Mouse (Mus musculus) kidney, embryonic 15.5 days (tissue): ENCODE measurements at regions not wholly inside any gene's neighbourhood (a gene's known extent, or its start where the extent isn't known, plus 50 kb on each side); places are given as distances from the start of the nearest gene placed in this dataset.

Source experiments
- ATAC-seq: fragments of 200-750 bp; cut with Nextera tagmentation; replicated peaks from 2 replicates; pipeline ENCODE4 v1.8.0; 2017; ENCODE audit warnings: moderate TSS enrichment; ENCODE audit not compliant: low FRiP score
- H3K27ac ChIP-seq: fragments of 300-500 bp; sonication (generic); 2 replicates; pipeline ENCODE4 v1.5.1; 2015; ENCODE audit warnings: mild to moderate bottlenecking, inconsistent platforms
- H3K27me3 ChIP-seq: fragments of 300-500 bp; sonication (generic); 2 replicates; pipeline ENCODE4 v1.6.1; 2015; ENCODE audit warnings: inconsistent platforms
- H3K36me3 ChIP-seq: fragments of 300-500 bp; sonication (generic); 2 replicates; pipeline ENCODE4 v1.6.1; 2015; ENCODE audit warnings: inconsistent platforms
- H3K4me1 ChIP-seq: fragments of 300-500 bp; sonication (generic); 2 replicates; pipeline ENCODE4 v1.6.1; 2015; ENCODE audit warnings: inconsistent platforms
- H3K4me2 ChIP-seq: fragments of 300-500 bp; sonication (generic); 2 replicates; pipeline ENCODE4 v1.6.1; 2015; ENCODE audit warnings: moderate library complexity, mild to moderate bottlenecking, inconsistent platforms
- H3K4me3 ChIP-seq: fragments of 300-500 bp; sonication (generic); replicated peaks from 2 replicates; pipeline ENCODE4 v1.5.1; 2015; ENCODE audit warnings: mild to moderate bottlenecking, inconsistent platforms
- H3K9ac ChIP-seq: fragments of 300-500 bp; sonication (generic); 2 replicates; pipeline ENCODE4 v1.6.1; 2015; ENCODE audit warnings: mild to moderate bottlenecking, inconsistent platforms
- H3K9me3 ChIP-seq: fragments of 300-500 bp; sonication (generic); replicated peaks from 2 replicates; pipeline ENCODE4 v1.6.1; 2016; ENCODE audit warnings: inconsistent platforms
- WGBS: fragments of 180-500 bp; shearing (Covaris S2); methylation state at CpG from one replicate; pipeline ENCODE4 v1.1.7; 2015; ENCODE audit warnings: mixed read lengths; 5-methylcytosine and 5-hydroxymethylcytosine counted together

DNA sequence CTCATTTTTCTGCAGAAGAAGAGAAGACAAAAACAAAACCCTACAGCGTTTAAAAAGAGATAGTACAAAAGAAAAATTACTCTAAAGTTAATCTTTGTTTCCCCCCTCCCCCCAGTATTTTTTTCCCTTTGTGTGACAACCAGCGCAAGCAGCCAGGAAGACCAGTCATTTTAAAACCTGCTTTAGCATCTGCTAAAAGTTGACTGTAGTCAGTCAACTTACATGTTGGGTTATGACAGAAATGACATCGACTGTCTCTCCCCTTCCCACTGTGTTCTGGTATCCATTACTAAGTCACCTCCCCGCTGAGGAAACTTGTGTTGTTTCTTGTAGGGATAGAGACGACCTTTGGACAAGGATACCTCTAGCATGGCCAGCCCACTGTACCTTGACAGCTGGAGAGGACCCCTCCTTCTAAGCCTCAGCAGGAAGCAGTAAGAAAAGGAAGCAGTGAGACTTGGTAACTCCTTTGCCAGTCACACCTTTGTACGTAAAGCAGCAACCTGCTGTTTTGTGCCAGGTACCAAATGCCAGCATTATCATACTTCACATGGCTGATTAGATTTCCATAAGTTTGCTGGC is 1384.9 kb downstream of the Gsdmc2 start:
- WGBS, result 76% methylated on average over 6 of the region's 6 CpGs
- no peaks in the 10 kb centered on the region for H3K27me3 ChIP-seq
- H3K27ac ChIP-seq, result no peak overlapping the region
- no peaks in the 10 kb centered on the region for H3K36me3 ChIP-seq
- ATAC-seq, result no peak
- no peaks in the 10 kb centered on the region for H3K9me3 ChIP-seq
- peaks cover 11% of the 10 kb centered on the region; the same call in 1 of the 2 replicates for H3K4me1 ChIP-seq
- no peak overlapping the region for H3K9ac ChIP-seq
- H3K4me3 ChIP-seq, result no peak overlapping the region
- H3K4me2 ChIP-seq, result no peak overlapping the region

DNA sequence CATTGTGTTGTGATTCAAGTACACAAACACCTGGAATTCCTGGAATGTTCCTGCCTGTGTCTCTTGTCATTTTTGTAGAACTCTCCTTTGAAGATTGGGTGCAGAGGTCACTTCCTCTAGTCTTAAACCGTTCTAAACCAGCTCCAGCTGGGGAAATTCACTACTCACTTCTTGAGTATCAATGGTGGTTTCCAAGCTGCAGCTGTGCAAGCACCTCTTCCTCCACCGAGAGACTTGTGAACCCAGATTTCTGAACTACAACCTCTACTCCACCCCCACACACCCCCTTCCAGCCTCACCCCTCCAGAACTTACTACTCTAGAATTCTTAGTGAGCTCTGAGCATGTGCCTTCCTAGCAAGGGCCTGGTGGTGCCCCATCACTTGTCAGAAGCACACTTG is 1387.0 kb downstream of the Gsdmc2 start:
- no peak overlapping the region for H3K27ac ChIP-seq
- H3K27me3 ChIP-seq, result no peaks in the 10 kb centered on the region
- no peak overlapping the region for H3K9ac ChIP-seq
- H3K4me3 ChIP-seq, result no peak overlapping the region
- no peaks in the 10 kb centered on the region for H3K9me3 ChIP-seq
- 29% methylated on average over 2 of the region's 2 CpGs for WGBS
- no peaks in the 10 kb centered on the region for H3K36me3 ChIP-seq
- H3K4me2 ChIP-seq, result no peak overlapping the region
- ATAC-seq, result no peak
- peaks cover 11% of the 10 kb centered on the region; the same call in 1 of the 2 replicates for H3K4me1 ChIP-seq

DNA sequence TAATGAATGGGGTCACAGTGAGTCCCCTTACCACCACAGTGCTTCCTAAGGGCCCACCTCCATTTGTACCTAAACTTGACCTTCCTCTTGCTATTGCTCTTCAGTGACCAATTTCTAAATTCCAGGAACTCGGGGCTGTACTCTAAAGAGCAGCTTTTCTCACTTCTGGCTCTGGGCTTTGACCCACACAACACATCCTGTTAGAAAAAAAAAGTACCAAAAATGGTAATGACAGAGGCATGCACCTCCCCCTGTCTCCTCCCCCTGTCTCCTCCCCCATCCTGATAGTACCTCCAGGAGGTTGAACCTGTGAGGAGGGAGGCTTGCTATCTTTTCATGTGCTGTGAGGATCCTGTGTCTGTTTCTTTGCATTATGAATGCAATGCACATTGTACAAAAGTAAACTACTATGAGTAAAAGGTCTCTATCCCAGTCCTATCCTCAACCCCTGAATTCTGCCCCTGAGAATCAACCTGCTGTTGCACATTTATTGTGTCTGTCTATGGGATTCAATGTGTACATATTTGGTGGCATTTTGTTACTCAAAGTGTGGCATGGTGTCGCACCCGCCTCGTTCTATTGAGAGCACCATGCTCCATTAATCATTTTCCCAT is 1387.8 kb downstream of the Gsdmc2 start:
- no peak overlapping the region for H3K4me3 ChIP-seq
- no peaks in the 10 kb centered on the region for H3K36me3 ChIP-seq
- no peak overlapping the region for H3K4me2 ChIP-seq
- no peak overlapping the region for H3K9ac ChIP-seq
- no peaks in the 10 kb centered on the region for H3K9me3 ChIP-seq
- 59% methylated on average over 4 of the region's 4 CpGs for WGBS
- H3K4me1 ChIP-seq, result peaks cover 11% of the 10 kb centered on the region; the same call in 1 of the 2 replicates
- no peak for ATAC-seq
- no peaks in the 10 kb centered on the region for H3K27me3 ChIP-seq
- no peak overlapping the region for H3K27ac ChIP-seq

DNA sequence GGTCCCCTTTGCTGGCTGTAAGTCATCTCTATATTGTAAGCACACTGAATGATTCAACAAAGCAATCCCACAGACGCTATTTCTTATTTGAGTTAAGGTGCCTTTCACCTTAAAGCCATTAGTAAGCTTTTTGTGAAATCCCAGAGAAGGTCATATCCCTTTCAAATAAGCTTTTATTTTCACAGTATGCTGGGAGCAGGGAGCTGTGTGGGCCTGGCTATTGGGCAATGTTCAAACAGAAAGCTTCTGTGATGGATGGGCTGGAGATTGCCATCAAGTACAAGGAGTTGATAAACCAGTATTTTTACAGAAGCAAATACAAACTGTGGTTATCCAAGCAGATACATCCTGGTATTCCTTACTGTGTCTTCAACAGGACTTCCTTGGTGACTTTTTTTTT is 1389.0 kb downstream of the Gsdmc2 start:
- Histone ChIP-seq H3K4me1 (peaks cover 11% of the 10 kb centered on the region; the same call in 1 of the 2 replicates), H3K9ac (no peak overlapping the region), H3K36me3 (no peaks in the 10 kb centered on the region), H3K27me3 (no peaks in the 10 kb centered on the region), H3K4me2 (no peak overlapping the region), H3K27ac (no peak overlapping the region), H3K9me3 (no peaks in the 10 kb centered on the region), H3K4me3 (no peak overlapping the region)
- 52% methylated on average over 1 of the region's 1 CpGs for WGBS
- ATAC-seq, result no peak

DNA sequence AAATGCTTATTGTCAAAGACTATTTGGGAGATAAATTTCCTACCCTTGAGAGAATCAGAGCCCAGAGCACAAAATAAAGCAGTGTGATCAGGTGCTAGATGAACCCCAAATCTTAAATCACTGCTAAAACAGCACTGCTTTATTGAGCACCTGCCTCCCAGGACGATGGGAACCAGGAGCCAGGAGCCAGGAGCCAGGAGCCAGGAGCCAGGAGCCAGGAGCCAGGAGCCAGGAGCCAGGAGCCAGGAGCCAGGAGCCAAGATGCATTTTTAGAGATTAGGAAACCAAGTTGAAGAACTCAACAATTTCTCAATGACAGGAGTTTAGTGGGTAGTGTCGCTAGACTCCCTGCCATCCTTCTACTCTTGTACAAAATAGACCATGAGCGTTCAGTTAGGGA is 1396.9 kb downstream of the Gsdmc2 start:
- ATAC-seq, result no peak
- Histone ChIP-seq H3K9me3 (no peaks in the 10 kb centered on the region), H3K4me2 (no peak overlapping the region), H3K36me3 (no peaks in the 10 kb centered on the region), H3K4me1 (no peaks in the 10 kb centered on the region), H3K27ac (no peak overlapping the region), H3K9ac (no peak overlapping the region), H3K4me3 (no peak overlapping the region), H3K27me3 (no peaks in the 10 kb centered on the region)
- 81% methylated on average over 3 of the region's 3 CpGs for WGBS

DNA sequence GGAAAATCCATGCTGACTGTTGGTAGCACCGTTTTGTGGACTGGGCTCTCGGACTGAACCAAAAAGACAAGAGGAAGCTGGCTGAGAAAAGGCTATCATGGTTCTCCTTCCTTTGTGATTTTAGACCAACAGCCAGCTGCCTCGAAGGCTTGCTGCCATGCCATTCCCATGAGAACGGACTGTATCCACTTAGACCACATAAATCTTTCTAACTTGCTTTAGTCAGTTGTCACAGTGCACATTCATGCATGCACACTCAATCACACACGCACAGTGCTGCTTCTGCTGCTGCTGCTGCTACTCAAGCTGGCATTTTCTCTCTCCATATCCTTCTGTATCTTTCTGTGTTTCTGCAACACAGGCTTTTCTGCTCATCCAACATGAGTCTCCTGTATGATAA is 1405.8 kb downstream of the Gsdmc2 start:
- Histone ChIP-seq H3K4me1 (peaks cover 6% of the 10 kb centered on the region; the same call in 1 of the 2 replicates), H3K9ac (no peak overlapping the region), H3K4me2 (no peak overlapping the region), H3K27me3 (no peaks in the 10 kb centered on the region), H3K9me3 (no peaks in the 10 kb centered on the region), H3K27ac (no peak overlapping the region), H3K4me3 (no peak overlapping the region), H3K36me3 (no peaks in the 10 kb centered on the region)
- WGBS, result 34% methylated on average over 5 of the region's 5 CpGs
- ATAC-seq, result no peak

DNA sequence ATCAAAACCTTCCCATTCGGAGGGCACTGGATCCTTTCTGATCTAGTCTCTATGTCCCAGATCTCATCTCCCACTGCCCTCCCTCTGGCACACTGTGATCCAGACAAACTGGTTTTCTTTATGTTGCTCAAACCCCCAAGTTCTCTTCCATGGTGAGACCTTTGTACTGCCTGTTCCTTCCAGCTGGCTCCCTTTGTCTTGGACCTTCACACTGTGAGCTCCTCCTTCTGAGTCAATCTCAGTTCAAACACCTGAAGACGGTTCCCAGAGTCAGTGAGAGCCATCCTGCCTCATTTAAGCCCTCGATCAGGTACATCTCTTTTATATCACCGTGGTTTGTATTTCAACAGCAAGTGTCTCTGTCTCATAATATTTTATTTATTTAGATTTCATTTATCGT is 1408.3 kb downstream of the Gsdmc2 start:
- H3K36me3 ChIP-seq, result no peaks in the 10 kb centered on the region
- H3K9me3 ChIP-seq, result no peaks in the 10 kb centered on the region
- WGBS, result 87% methylated on average over 5 of the region's 5 CpGs
- H3K4me3 ChIP-seq, result no peak overlapping the region
- peaks cover 6% of the 10 kb centered on the region; the same call in 1 of the 2 replicates for H3K4me1 ChIP-seq
- no peak overlapping the region for H3K27ac ChIP-seq
- H3K4me2 ChIP-seq, result no peak overlapping the region
- H3K9ac ChIP-seq, result no peak overlapping the region
- no peaks in the 10 kb centered on the region for H3K27me3 ChIP-seq
- ATAC-seq, result no peak

DNA sequence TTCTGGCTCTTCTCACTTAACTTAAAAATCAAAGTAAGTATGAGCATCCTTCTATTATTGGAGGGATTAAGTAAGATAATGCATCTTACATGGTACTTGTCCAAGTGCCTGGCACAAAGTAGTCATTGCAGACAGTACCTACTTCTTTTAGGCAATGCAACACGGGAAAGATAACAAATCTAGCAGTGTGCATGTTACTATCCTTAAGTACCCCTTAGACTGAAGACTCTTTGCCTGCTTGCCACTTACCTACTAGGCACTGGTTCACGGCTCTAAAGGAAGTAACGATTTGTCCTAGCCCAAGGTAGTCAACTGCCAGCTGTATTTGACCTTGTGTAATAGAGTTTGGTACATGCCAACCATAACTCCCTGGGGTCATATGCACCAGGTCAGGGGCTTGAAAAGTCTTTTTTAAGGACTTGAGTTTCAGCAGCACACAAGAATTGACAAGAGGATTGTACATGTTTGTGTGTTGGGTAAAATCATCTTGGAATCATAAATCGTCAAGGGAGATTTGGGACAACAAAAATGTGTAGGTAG is 1409.8 kb downstream of the Gsdmc2 start:
- H3K9ac ChIP-seq, result no peak overlapping the region
- H3K36me3 ChIP-seq, result no peaks in the 10 kb centered on the region
- H3K4me2 ChIP-seq, result no peak overlapping the region
- H3K9me3 ChIP-seq, result no peaks in the 10 kb centered on the region
- no peak for ATAC-seq
- H3K4me1 ChIP-seq, result peaks cover 6% of the 10 kb centered on the region; the same call in 1 of the 2 replicates
- 92% methylated on average over 4 of the region's 4 CpGs for WGBS
- H3K27ac ChIP-seq, result no peak overlapping the region
- no peak overlapping the region for H3K4me3 ChIP-seq
- H3K27me3 ChIP-seq, result no peaks in the 10 kb centered on the region

DNA sequence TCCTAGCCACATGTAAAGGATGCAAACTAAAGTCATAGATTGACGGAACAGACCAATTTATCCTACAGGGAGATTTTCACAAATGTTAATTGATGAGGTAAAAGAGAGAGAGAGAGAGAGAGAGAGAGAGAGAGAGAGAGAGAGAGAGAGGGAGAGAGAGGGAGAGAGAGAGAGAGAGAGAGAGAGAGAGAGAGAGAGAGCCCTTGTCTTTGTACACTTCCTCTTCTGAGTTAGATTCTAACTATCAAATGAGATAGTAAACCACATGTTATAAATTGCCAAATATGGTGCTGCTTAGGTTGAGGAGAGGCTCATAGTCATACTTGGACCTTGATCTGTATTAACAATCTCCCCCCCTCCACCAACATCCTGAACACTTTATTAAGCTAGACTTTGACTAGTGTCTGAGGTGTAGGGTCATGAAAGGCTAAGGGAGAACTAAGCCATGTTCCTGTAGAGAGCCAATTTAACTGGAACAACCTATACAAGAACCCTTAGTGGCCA is 1412.2 kb downstream of the Gsdmc2 start:
- ATAC-seq, result no peak
- Histone ChIP-seq H3K4me1 (no peaks in the 10 kb centered on the region), H3K36me3 (no peaks in the 10 kb centered on the region), H3K4me3 (no peak overlapping the region), H3K9me3 (no peaks in the 10 kb centered on the region), H3K27me3 (no peaks in the 10 kb centered on the region), H3K27ac (no peak overlapping the region), H3K4me2 (no peak overlapping the region), H3K9ac (no peak overlapping the region)
- 97% methylated on average over 1 of the region's 1 CpGs for WGBS

DNA sequence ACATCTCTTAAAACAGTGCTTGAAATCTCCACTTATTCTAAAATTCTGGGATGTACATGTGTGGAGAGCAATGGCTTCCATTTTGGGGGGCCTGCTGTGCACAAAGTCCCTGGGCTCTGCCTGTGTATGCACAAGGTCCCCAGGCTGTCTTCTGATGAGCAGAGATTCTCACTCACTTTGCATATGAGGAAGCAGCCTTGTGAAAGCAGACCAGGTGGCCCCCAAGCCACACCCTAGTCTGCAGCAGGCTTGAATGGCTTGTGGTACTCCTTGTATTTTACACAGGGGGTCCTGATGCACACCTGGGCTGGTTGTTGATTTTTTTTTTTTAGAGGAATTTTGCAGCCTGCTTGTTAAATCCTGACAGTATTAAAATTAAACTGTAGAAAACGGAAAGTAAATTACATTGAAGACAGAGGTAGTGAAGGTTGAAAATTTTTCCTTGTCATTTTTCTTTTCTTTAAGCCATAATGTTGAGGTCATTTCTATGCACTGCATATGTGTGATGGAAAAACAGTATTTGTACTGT is 1413.8 kb downstream of the Gsdmc2 start:
- no peak overlapping the region for H3K4me3 ChIP-seq
- H3K9me3 ChIP-seq, result no peaks in the 10 kb centered on the region
- WGBS, result 81% methylated on average over 1 of the region's 1 CpGs
- no peaks in the 10 kb centered on the region for H3K4me1 ChIP-seq
- no peaks in the 10 kb centered on the region for H3K27me3 ChIP-seq
- H3K9ac ChIP-seq, result no peak overlapping the region
- H3K4me2 ChIP-seq, result no peak overlapping the region
- no peak for ATAC-seq
- H3K27ac ChIP-seq, result no peak overlapping the region
- no peaks in the 10 kb centered on the region for H3K36me3 ChIP-seq

DNA sequence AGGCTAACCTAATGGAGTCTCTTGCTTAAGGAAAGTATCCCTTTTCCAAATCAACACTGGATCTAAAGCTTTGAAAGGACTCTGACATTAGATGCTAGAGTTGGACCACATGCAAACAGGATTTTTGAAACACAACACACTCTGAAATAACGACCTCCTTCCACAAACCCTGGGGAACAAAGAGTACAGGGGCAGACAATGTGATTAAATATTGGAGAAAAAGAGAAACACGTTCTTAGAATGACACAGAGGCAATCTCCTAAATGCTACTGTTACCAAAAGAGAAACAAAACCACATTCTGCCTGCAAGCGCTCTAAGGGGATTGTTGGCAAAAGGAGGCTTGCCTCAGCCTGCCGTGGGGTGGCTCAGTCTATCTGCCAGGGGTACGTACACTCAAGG is 1422.0 kb downstream of the Gsdmc2 start:
- Histone ChIP-seq H3K9ac (no peak overlapping the region), H3K27me3 (no peaks in the 10 kb centered on the region), H3K27ac (no peak overlapping the region), H3K4me3 (no peak overlapping the region), H3K4me1 (no peaks in the 10 kb centered on the region), H3K4me2 (no peak overlapping the region), H3K9me3 (no peaks in the 10 kb centered on the region), H3K36me3 (no peaks in the 10 kb centered on the region)
- 81% methylated on average over 5 of the region's 5 CpGs for WGBS
- ATAC-seq, result no peak

DNA sequence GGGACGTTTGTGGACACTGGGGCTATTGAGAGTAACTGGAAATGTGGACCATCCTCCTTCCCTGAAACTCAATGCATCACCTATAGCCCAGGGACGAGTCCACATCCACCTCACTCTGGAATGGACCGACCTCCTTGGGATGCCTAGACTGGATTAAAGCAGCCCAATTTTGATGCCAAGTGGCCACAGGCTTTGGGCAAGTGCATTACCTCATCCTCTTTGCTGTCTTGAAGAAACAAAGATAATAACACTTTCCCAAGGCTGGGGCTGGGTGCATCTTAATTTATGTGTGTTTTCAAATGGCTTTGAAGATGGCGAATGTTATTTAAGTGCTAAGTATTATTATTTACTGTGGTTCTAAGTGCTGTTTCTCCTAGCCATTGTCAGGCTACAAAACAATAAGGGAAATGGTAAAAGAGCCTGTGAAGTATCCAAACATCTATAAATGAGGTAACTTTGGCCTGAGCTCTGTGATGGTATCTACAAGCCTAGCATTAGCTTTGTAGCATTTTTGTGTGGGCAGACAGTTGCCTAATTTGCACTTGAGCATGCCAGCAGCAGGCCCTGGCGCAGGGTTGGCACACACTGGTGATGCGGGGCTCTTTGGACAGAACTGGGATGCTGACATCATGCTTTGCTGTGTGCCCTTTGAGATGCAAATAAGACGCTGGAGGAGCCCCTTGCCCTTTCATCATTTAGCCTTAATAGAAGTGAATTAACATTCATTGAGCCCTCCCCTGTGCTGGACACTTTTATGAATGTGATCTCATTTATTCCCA is 1423.7 kb downstream of the Gsdmc2 start:
- Histone ChIP-seq H3K4me2 (no peak overlapping the region), H3K9ac (no peak overlapping the region), H3K4me1 (no peaks in the 10 kb centered on the region), H3K36me3 (no peaks in the 10 kb centered on the region), H3K27me3 (no peaks in the 10 kb centered on the region), H3K9me3 (no peaks in the 10 kb centered on the region), H3K4me3 (no peak overlapping the region), H3K27ac (no peak overlapping the region)
- ATAC-seq, result no peak
- WGBS, result 88% methylated on average over 7 of the region's 7 CpGs
